Mouse (Mus musculus): ENCODE data around the gene Vps9d1.
"Not testable (repeated sequence)": the region's sequence is repeated elsewhere in the genome, so short reads cannot be mapped to it uniquely, and the experiment has no call there.

Vps9d1 gene

DNA sequence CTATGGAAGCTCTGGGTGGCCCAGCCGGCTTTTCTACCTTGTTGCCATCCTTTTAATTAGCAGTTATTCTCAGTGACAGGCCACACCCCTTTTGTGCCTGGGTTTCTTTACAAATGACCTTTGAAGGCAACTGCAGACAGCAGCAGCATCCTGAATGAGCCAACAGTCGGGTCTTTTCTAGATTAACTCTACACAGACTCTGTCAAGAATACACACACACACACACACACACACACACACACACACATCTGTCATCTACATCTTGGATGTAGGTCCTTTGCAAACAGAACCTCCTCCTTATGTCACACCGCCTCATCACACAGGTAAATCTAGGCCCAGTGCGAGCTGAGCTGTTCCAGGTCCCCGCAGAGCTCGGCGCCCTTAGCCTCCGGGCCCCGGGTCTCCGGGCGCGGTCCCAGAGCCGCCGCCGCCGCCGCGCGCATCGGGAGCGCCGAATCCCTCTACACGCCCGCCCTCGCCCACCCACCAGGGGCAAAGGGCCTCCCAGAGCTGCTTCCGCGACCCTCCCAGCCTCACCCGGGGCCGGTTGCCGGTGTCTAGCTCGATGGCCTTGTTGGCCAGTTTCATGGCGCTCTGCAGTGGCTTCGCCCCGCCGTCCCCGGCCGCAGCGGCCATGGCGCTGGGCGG lies 573 bp downstream of the Vps9d1 start:
- DNase-seq (ENCODE audit: low spot score in 2 of 2): no peak

DNA sequence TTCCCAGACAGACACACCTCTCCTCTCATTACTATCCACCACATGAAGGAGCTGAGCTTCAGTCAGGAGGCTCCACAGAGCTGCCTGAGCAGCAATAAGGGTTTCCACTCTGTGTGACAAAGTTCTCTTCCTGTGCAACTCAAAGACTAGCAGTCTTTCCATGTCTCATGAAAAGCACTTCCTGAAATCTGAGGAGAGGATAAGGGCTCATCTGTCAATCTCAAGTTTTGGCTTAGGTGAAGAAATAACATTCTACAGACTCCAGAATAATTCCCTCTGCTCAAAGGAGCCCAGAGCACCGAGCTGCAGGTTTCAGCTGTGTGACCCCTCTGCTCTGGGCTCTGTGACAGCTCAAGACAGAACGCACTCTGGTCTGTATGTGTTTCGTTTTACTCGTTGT lies 1.2 kb downstream of the Vps9d1 start:
- no peak for DNase-seq (ENCODE audit: low spot score in 2 of 2)

DNA sequence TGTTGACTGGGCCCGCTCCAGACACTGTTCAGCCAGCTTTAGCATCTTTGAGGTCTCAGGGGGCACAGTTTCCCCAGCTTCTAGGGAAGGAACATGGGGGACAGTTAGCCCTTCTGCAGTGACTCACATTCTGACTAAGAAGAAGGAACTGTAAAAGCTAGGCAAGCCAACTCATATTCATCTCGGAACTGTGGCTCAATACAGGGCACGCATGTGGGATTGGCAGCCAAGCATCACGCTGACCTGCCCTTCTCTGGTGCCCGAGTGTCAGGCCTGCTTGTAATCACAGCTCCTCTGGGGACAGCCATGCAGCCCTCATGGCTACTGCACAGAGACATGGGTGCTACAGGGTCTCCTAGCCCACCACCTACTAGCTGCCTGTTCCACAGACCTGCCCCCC lies 3.2 kb downstream of the Vps9d1 start:
- no peak for DNase-seq (ENCODE audit: low spot score in 2 of 2)

DNA sequence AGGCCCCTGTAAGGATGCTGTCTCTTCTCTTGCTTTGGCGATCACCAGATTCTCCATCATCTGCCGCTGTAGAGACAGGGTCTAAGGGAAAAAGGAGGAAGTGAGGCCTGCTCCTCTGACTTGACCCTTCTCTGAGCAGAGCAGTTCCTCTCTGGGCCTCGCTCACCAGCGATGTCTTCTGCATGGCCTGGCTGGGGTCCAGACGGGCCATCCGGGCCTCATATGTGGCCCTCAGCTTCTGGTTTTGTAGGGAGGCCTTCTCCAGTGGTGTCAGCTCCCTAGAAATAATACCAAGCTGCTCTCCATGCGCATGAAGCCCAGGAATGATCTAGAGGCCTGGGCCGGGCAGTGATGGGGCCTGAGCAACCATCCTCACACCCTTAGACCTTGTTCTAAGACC lies 5.6 kb downstream of the Vps9d1 start:
- DNase-seq (ENCODE audit: low spot score in 2 of 2): no peak

DNA sequence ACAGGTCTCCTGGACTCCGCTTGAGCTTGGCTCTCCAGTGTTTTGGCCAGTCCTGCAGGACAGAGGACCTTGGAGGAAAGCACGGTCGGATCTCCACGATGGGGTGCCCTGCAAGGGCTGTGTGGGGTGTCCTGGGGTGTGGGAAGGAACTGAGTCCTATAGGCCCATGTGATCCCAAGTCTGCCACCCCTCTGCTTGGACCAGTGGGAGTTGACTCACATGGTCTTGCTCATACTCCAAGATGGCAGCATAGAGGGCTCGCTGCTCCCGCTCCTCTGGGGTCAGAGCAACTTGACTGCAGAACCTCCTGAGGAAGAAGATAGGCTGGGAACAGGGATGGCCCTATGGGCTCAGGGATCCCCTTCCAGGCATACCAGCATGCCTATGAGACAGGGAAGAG lies 6.4 kb downstream of the Vps9d1 start:
- DNase-seq (ENCODE audit: low spot score in 2 of 2): no peak

DNA sequence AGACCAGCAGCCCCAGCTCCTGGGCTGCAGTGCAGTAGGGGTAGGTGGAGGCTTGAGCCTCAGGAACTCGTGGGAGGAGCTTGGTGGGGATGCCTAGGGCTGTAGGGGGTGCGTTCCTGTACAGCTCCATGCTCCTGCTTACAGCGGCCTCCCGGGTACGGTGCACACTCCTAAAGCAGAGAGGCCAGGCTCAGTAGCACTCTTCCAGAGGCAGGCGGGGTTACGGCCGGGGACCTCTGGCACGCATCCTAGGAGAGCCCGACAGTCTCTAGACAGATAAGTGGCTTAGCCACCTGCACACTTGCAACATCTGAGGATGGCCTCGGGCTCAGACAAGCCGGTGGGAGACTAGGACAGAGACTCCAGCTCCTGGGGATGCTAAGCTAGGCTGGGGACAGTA lies 8.6 kb downstream of the Vps9d1 start:
- no peak for DNase-seq (ENCODE audit: low spot score in 2 of 2)

GRCm38 (mm10) chr8:123244382-123244781 lies 9.8 kb downstream of the Vps9d1 start:
- no peak for DNase-seq (ENCODE audit: low spot score in 2 of 2)

- no peak for DNase-seq (ENCODE audit: low spot score in 2 of 2)
Observed at GRCm38 (mm10) chr8:123243053-123243452, 11.1 kb downstream of the Vps9d1 start.

DNA sequence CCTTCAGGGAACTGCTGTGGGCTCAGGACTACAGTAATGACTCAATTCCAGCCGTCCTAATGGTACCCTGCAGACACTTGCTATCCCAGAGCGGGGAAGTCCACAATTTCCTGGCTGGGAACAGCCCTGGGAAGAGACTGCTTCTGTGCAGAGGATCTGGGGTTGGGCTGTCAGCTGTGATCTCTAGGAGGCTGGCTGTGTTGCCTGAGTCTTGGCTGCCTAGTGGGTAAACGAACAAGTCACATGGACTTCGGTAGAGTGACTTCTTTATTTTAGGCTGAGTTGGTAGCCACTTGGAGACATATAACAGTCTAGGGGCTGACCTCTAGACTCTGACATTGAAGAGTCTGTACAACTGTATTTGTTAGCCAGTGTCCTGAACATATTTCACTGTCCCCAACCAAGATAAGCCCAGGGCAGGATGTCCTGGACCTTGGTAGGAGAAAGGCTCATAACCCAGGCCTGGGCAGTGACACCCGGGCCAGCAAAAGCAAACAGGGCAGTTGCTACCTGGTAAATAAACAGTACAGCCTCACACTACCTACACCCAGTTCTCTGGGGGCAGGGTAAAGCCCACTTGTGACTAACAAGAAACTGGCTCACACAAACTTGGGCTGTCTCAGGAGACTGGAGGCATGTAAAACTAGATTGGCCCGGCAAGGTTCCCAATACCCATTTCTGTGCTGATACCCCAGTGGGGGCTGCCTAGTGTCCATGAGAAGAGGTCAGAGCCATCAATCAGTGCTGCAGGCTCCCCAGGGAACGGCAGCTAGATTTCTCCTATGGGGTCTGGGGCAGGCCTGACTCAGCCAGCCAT lies 11.8 kb downstream of the Vps9d1 start:
- no peak for DNase-seq (ENCODE audit: low spot score in 2 of 2)

DNA sequence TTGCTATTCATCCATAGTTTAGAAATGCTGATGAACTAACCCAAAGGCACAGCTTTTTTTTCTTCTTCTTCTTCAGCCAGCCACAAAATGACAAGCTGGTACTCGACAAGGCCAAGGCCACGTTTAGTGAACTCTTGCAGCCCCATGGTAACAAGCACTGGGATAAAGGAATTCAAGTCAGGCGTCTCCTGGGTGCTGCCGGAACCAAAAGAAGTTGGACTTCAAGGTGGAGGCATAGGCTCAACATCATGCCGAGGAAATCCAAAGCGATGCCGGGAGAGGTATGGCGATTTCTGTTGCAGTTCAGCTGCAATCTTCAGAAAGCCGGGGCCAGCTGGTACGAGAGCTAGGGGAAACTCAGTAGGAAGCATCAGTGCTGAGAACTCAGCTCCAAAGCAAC lies 14.8 kb downstream of the Vps9d1 start:
- no peak for DNase-seq (ENCODE audit: low spot score in 2 of 2)

GRCm38 (mm10) chr8:123235520-123236497 lies 18.3 kb downstream of the Vps9d1 start, which contains the start of gene Spata2l:
Spata2l (minus strand) TSS chr8:123236233.
- peak in 1 of 2 experiments; percentile 55 for DNase-seq (ENCODE audit: low spot score in 2 of 2)

- no peak for DNase-seq (ENCODE audit: low spot score in 2 of 2)
Observed at GRCm38 (mm10) chr8:123234918-123235519, 19.1 kb downstream of the Vps9d1 start.

- DNase-seq (ENCODE audit: low spot score in 2 of 2): no peak
Observed at GRCm38 (mm10) chr8:123233760-123234159, 20.4 kb downstream of the Vps9d1 start.

- DNase-seq (ENCODE audit: low spot score in 2 of 2): no peak
Observed at GRCm38 (mm10) chr8:123233300-123233699, 20.8 kb downstream of the Vps9d1 start.

DNA sequence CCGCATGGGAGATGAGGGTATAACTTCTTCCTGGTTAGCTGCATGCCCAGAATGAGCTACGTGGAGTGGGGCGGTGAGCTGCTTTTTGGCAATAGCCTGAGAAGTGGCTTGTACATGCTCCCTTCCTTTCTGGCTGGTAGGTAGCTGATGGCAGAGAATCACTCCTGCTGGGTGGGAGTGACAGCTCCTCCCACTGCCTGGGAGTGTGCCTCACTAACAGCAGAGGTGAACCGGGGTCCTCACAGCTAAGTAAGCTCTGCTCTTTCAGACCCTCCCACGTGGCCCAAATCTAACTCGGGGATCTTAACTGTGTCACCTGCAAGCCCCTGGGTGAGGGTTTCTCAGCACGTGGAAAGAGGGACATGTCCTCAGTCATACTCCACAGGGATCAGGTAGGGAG lies 21.6 kb downstream of the Vps9d1 start:
- DNase-seq (ENCODE audit: low spot score in 2 of 2): no peak

DNA sequence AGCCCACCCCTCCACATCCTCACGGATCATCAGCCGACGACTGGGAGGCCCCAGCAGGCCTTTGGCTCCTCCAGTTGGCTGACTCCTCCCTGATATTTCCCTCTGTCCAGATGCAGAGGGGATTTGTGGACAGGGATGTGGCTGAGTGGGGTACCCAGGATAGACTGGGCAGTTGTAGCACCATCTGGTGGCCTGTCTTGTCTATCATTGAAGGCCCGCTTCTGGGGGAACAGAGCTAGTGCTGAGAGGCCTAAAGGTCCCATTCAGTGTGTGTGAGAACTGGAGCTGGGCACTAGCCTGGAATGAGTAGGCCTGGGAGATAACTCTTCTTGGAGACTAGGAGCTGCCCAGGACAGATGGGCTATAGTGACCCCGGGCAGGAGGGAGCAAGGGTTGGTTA lies 22.4 kb downstream of the Vps9d1 start:
- DNase-seq (ENCODE audit: low spot score in 2 of 2): no peak

- not testable (repeated sequence) for DNase-seq (ENCODE audit: low spot score in 2 of 2)
Observed at GRCm38 (mm10) chr8:123230326-123230725, 23.8 kb downstream of the Vps9d1 start.

DNA sequence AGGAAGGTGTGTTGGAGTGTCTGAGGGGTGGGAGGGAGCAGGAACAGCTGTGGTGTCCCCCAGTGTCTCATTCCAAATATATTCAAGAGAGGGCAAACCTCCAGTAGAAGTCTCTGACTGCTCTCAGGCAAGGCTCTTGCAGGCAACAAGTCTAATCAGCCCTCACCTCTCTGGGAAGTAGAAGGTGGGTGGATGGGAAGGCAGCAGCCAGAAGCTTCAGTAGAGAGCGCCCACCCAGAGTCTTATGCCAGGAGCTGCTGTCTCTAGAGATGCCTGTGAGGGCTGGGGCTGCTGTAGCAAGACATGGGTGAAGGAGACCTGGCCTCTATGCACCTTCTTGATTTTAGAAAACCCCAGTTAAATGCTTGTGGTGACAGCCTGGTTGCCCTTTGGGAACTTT lies 25.7 kb downstream of the Vps9d1 start:
- DNase-seq (ENCODE audit: low spot score in 2 of 2): no peak

- peak; percentile 78 to 89 for DNase-seq (ENCODE audit: low spot score in 2 of 2)
Observed at GRCm38 (mm10) chr8:123224278-123225266, 29.6 kb downstream of the Vps9d1 start, which contains the start of gene Cdk10. Cdk10 (plus strand) TSS chr8:123224842.

DNA sequence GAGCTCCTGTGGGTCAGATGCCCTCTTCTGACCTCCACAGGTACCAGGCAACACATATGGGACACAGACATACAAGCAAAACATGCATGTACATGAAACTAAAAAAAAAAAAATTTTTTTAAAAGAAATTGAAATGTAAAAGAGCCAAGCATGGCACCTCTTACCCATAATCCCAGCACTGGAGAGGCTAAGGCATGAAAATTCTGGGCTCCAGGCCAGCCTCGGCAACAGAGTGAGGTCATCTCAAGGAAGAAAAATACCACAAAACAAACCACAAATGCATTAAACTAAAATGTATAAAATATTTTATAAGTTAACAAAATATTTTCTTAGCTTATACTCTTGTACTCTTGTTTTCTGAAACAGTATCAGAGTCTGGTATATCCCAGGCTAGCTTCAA lies 33.2 kb downstream of the Vps9d1 start:
- DNase-seq (ENCODE audit: low spot score in 2 of 2): no peak

All from cerebellum, postnatal 4 days (tissue).